Mouse (Mus musculus) forebrain, postnatal 0 days (tissue): ENCODE data around the gene Gm13283. TPM values are rescaled to one million over a fixed set of nuclear protein-coding genes. Genes with fewer than 3 reads are reported as not detected.
"Not testable (repeated sequence)": the region's sequence is repeated elsewhere in the genome, so short reads cannot be mapped to it uniquely, and the experiment has no call there.

Experiments
- ATAC-seq: fragments of 200-750 bp; cut with Nextera tagmentation; 2 replicates; pipeline ENCODE4 v1.8.0; 2017; ENCODE audit warnings: mild to moderate bottlenecking, moderate library complexity
- DNase-seq: peaks from one replicate; pipeline ENCODE4 v3.0.0-alpha.2; 2015
- H3K27ac ChIP-seq: fragments of 300-500 bp; sonication (generic); 2 replicates; pipeline ENCODE4 v1.5.1; 2014; ENCODE audit warnings: low read depth, mild to moderate bottlenecking, antibody characterized with exemption, low read length, moderate library complexity, mixed read lengths
- H3K27me3 ChIP-seq: fragments of 300-500 bp; sonication (generic); 2 replicates; pipeline ENCODE4 v1.6.1; 2014; ENCODE audit warnings: mild to moderate bottlenecking, low read length, mixed read lengths; ENCODE audit not compliant: insufficient read depth
- H3K36me3 ChIP-seq: fragments of 300-500 bp; sonication (generic); 2 replicates; pipeline ENCODE4 v1.6.1; 2014; ENCODE audit warnings: mild to moderate bottlenecking, moderate library complexity; ENCODE audit not compliant: insufficient read depth
- H3K4me1 ChIP-seq: fragments of 300-500 bp; sonication (generic); 2 replicates; pipeline ENCODE4 v1.6.1; 2014; ENCODE audit warnings: antibody characterized with exemption; ENCODE audit not compliant: insufficient read depth
- H3K4me2 ChIP-seq: fragments of 300-500 bp; sonication (generic); 2 replicates; pipeline ENCODE4 v1.6.1; 2014; ENCODE audit warnings: low read depth, mild to moderate bottlenecking, moderate library complexity
- H3K4me3 ChIP-seq: fragments of 300-500 bp; sonication (generic); 2 replicates; pipeline ENCODE4 v1.5.1; 2014; ENCODE audit warnings: low read depth, low read length, mixed read lengths
- H3K9ac ChIP-seq: fragments of 300-500 bp; sonication (generic); 2 replicates; pipeline ENCODE4 v1.6.1; 2014; ENCODE audit warnings: mild to moderate bottlenecking
- H3K9me3 ChIP-seq: fragments of 300-500 bp; sonication (generic); 2 replicates; pipeline ENCODE4 v1.6.1; 2016; ENCODE audit warnings: low read length
- CTCF ChIP-seq: sonication (generic); IDR thresholded peaks from 2 replicates; pipeline ENCODE4 v1.5.1; 2016; ENCODE audit warnings: antibody characterized with exemption, control low read depth, low read depth
- WGBS: fragments of 180-500 bp; shearing (Covaris S2); extraction: QIAGEN DNeasy Blood & Tissue Kit; methylation state at CpG from one replicate; pipeline ENCODE4 v1.1.7; 2014; 5-methylcytosine and 5-hydroxymethylcytosine counted together
- polyA plus RNA-seq: library from polyadenylated mRNA; unstranded; fragments of >200 nt; fragmentation: Nextera tagmentation; extraction: Ambion mirVana; gene quantifications from 2 replicates; pipeline ENCODE4 v1.2.1, GENCODE M21; 2015
- total RNA-seq: library from RNA; depleted of rRNA; stranded (reverse); fragments of >200 nt; gene quantifications from 2 replicates; pipeline ENCODE4 v1.2.3, GENCODE M21; 2014

The Gm13283 gene
- total and polyA plus RNA-seq, 2 experiments from 2014 or later, result not detected

DNA sequence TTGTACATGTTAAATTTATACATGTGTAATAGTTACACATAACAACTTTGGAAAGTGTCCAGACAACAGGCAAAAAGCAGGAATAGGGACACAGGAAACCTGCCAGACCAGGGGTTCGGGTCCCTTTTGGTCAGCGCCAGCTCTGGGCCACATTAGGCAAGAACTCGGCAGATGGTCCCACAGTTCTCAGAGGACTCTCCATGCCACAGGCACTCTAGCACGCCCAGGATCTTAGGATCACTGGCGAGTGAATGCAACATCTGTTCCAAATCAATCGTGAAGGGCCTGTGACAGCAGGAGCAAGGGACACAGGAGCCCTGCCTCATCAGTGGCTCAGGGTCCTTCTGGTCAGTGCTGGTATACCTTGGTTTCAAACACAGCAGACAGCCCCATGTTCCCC, 10.0 kb upstream of the Gm13283 start:
- 79% methylated on average over 6 of the region's 6 CpGs for WGBS
- H3K4me3 ChIP-seq, result no peak overlapping the region
- H3K4me2 ChIP-seq, result no peak overlapping the region
- no peaks in the 10 kb centered on the region for H3K27me3 ChIP-seq
- ATAC-seq (no peak), DNase-seq (no peak)
- no peak overlapping the region for H3K9ac ChIP-seq
- no peak overlapping the region for H3K27ac ChIP-seq
- no peak for TF ChIP-seq CTCF
- no peaks in the 10 kb centered on the region for H3K9me3 ChIP-seq
- no peaks in the 10 kb centered on the region for H3K36me3 ChIP-seq
- H3K4me1 ChIP-seq, result no peaks in the 10 kb centered on the region

DNA sequence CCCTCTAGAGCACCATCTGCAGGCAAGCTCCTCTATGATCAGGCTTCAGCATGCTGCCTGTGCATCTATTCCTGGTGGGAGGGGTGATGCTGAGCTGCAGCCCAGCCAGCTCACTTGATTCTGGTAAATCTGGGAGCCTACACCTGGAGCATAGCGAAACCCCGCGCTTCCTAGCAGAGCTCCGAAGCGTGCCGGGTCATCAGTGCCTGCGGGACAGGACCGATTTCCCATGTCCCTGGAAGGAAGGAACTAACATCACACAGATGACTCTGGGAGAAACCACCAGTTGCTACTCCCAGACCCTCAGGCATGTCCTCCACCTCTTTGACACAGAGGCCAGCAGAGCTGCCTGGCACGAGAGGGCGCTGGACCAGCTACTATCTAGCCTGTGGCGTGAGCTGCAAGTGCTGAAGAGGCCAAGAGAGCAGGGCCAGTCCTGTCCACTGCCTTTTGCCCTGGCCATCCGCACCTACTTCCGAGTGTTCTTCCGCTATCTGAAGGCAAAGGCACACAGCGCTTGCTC, 5.0 kb upstream of the Gm13283 start, which contains the start of gene Gm13271:
Gene Gm13271, plus strand, starts transcription at position 51 of the 523 bp plus-strand sequence.
- not testable (repeated sequence) for H3K9ac ChIP-seq, H3K4me1 ChIP-seq, DNase-seq, H3K27ac ChIP-seq, H3K9me3 ChIP-seq, H3K4me3 ChIP-seq, H3K4me2 ChIP-seq, H3K36me3 ChIP-seq, ATAC-seq, H3K27me3 ChIP-seq
- TF ChIP-seq CTCF, result 0 out of 2 replicates have a peak, but pooled peaks have one; percentile 9
- 83% methylated on average over 14 of the region's 15 CpGs for WGBS

GRCm38 (mm10) chr4:88756581-88757513, 3.1 kb upstream of the Gm13283 start:
- not testable (repeated sequence) for H3K4me1 ChIP-seq, ATAC-seq, H3K9me3 ChIP-seq, H3K27me3 ChIP-seq, H3K36me3 ChIP-seq
- Histone ChIP-seq H3K27ac (peak overlapping the region; percentile 35; the same call in 1 of the 2 replicates), H3K4me2 (peak overlapping the region; percentile 75), H3K4me3 (peak overlapping the region; percentile 40), H3K9ac (peak overlapping the region; percentile 39; the same call in 1 of the 2 replicates)
- peak; percentile 27 for DNase-seq
- WGBS, result 11% methylated on average over 28 of the region's 31 CpGs

GRCm38 (mm10) chr4:88757628-88758031, 2.3 kb upstream of the Gm13283 start:
- peak overlapping the region; percentile 39; the same call in 1 of the 2 replicates for H3K9ac ChIP-seq
- peak overlapping the region; percentile 75 for H3K4me2 ChIP-seq
- H3K4me1 ChIP-seq, H3K9me3 ChIP-seq, H3K36me3 ChIP-seq, H3K27me3 ChIP-seq: not testable (repeated sequence)
- peak overlapping the region; percentile 40 for H3K4me3 ChIP-seq
- ATAC-seq (peak; percentile 100), DNase-seq (peak; percentile 85)
- WGBS, result under 1% methylated on average over 21 of the region's 21 CpGs
- peak overlapping the region; percentile 35; the same call in 1 of the 2 replicates for H3K27ac ChIP-seq
- TF ChIP-seq CTCF, result peak; percentile 77

DNA sequence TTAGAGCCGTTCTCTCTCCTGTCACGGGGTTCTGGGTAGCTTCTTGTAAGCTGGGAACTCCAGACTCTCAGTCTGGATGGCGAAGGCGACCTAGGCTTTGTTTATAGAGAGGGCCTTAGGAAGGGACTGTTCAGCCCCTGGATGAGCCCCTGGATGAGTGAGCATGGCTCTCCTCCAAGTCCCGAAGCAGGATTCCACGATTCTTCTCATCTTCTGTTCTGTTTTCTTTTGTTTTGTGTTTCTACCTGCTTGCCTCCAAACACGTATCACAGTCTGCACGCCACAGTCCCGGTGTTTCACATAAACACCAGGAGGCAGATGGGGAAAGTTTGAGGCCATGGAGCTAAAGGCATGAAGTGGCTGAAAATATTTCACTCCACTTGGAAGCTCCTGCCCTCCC, 1.2 kb upstream of the Gm13283 start:
- H3K36me3 ChIP-seq, H3K9me3 ChIP-seq, H3K4me2 ChIP-seq, H3K27ac ChIP-seq, ATAC-seq, DNase-seq, H3K4me1 ChIP-seq, H3K4me3 ChIP-seq, H3K9ac ChIP-seq, H3K27me3 ChIP-seq: not testable (repeated sequence)
- 92% methylated on average over 9 of the region's 9 CpGs for WGBS

- H3K4me3 ChIP-seq, result peak overlapping the region; percentile 27
- not testable (repeated sequence) for H3K36me3 ChIP-seq, ATAC-seq, H3K9me3 ChIP-seq, H3K27me3 ChIP-seq, H3K9ac ChIP-seq, H3K4me1 ChIP-seq, H3K27ac ChIP-seq
- TF ChIP-seq CTCF, result peak; percentile 62
- peak; percentile 51 for DNase-seq
- 0% methylated on average over 17 of the region's 28 CpGs for WGBS
- H3K4me2 ChIP-seq, result peak overlapping the region; percentile 62
These were observed 512 bp downstream of the Gm13283 start for GRCm38 (mm10) chr4:88760431-88760830.

- not testable (repeated sequence) for H3K4me2 ChIP-seq, DNase-seq, H3K27me3 ChIP-seq, H3K9ac ChIP-seq, ATAC-seq, H3K36me3 ChIP-seq, H3K4me3 ChIP-seq, H3K4me1 ChIP-seq, H3K9me3 ChIP-seq, H3K27ac ChIP-seq
- 59% methylated on average over 6 of the region's 8 CpGs for WGBS
These were observed 1.9 kb downstream of the Gm13283 start for GRCm38 (mm10) chr4:88761776-88762175.

GRCm38 (mm10) chr4:88762341-88762740, 2.4 kb downstream of the Gm13283 start:
- not testable (repeated sequence) for H3K27me3 ChIP-seq
- WGBS, result 60% methylated on average over 8 of the region's 9 CpGs

More at GRCm38 (mm10) chr4:88762341-88762740, 2.4 kb downstream of the Gm13283 start:
- not testable (repeated sequence) for H3K9me3 ChIP-seq, DNase-seq, H3K4me1 ChIP-seq, H3K4me2 ChIP-seq, H3K27ac ChIP-seq, H3K36me3 ChIP-seq, H3K4me3 ChIP-seq, ATAC-seq, H3K9ac ChIP-seq
